Mouse (Mus musculus) right cerebral cortex, postnatal 10 days (tissue): ENCODE measurements around the gene Htr1b.

Experiments used
- DNase-seq, 2 experiments: peaks; one replicate each; pipeline ENCODE4 v3.0.0; 2021; ENCODE audit warnings: low spot score in 2 of 2

Htr1b gene

GRCm38 (mm10) chr9:81633437-81633973, at the start of gene Htr1b:
Htr1b (minus strand) TSS chr9:81633828.
- DNase-seq = peak; percentile 59 to 61

- no peak for DNase-seq
These were observed 43.1 kb upstream of the Htr1b start for GRCm38 (mm10) chr9:81676716-81677115.

- DNase-seq = no peak
These were observed 3.9 kb upstream of the Htr1b start for GRCm38 (mm10) chr9:81637486-81637885.

- peak; percentile 59 to 62 for DNase-seq
These were observed 1.5 kb upstream of the Htr1b start for GRCm38 (mm10) chr9:81635109-81635508.

GRCm38 (mm10) chr9:81634163-81634562, 535 bp upstream of the Htr1b start:
- DNase-seq = peak; percentile 23 to 30

- DNase-seq = peak; percentile 25 to 37
These were observed 742 bp downstream of the Htr1b start for GRCm38 (mm10) chr9:81632736-81633436.

- DNase-seq = peak; percentile 39 to 42
These were observed 1.4 kb downstream of the Htr1b start for GRCm38 (mm10) chr9:81632191-81632735.

- DNase-seq = peak; percentile 50 to 55
These were observed 2.0 kb downstream of the Htr1b start for GRCm38 (mm10) chr9:81631581-81632091.

GRCm38 (mm10) chr9:81626899-81627606, 6.6 kb downstream of the Htr1b start:
- peak; percentile 90 to 92 for DNase-seq

- DNase-seq = no peak
These were observed 7.7 kb downstream of the Htr1b start for GRCm38 (mm10) chr9:81625898-81626297.

- no peak for DNase-seq
These were observed 10.8 kb downstream of the Htr1b start for GRCm38 (mm10) chr9:81622873-81623272.

- no peak for DNase-seq
These were observed 22.6 kb downstream of the Htr1b start for GRCm38 (mm10) chr9:81611022-81611421.
